Mouse (Mus musculus) urinary bladder, adult 18-20 months (tissue): ENCODE data around the gene Omp.

ENCODE experiments used
- DNase-seq, 2 experiments: peaks; one replicate each; pipeline ENCODE4 v3.0.0; 2022; ENCODE audit warnings: low spot score in 2 of 2, mixed read lengths in 2 of 2

The Omp gene

DNA sequence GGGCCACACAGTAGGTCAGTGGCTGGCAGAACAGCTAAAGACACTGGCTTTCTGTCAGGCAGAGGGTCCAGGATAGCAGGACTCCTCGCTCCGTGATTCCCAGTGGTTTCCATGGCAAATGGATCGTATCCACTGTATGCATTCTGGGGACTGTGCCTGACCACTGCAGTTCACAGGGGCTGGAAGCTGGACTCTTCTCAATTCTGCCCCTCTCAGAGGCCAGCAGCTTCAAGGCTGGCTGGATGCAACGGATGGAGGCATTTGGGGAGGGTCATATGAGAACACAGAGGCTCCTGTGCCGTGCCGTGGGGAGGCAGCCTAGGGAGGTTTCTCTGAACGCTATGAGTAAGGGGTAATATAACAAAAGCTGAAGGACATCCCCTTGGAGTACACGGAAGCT lies 3.1 kb downstream of the Omp start:
- DNase-seq: no peak

DNA sequence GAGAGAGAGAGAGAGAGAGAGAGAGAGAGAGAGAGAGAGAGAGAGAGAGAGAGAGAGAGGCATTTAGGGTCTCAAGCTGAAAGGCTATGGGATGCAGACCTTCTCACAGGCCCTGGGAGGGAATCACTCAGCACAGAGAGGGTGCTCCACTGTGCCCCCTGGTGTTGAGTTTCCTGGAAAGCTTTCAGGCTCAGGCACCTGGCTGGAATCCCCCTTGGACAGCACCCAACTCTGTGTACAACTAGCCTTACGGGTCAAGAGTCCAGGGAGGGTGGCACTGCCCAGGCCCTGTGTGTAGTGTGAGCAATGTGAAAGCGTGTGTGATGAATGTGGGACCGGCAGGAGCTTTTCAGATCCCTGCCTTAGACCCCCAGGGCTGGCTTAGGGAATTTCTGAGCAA lies 4.1 kb downstream of the Omp start:
- no peak for DNase-seq

DNA sequence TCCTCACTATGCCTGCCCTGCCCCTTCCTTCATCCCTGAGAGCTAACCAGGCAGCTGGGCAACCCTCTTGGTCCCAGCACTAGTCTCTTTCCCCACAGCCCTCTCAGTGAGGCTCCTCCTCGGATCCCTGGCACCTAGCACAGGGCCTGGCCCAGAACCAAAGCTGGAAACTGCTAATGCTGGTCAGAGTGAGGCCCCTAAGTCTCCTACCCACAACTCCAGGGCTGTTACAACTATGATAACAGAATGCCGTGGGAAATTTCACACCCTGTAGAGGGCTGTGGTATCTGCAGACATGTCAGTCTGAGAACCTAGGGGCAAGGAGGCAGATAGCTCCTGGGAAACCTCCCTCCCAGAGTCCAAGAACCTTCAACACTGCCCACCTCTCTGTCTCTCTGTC lies 4.7 kb downstream of the Omp start:
- no peak for DNase-seq

DNA sequence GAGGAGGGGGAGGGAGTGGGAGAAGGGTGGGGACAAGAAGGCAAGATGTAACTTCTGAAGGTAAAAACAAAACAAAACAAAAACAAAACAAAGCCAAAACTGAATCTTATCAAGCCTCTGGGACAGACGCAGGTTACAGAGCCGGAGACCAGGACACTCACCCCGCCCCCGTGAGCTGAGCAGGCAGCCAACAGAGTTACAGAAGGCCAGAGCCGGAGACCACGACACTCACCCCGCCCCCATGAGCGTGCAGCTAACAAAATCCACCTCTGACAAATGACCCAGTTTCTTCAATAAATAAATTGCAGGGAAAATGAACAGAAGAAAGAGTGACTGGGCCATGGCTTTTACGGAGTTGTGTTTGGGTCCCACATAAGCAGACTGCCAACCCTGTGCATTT lies 6.1 kb downstream of the Omp start:
- DNase-seq: no peak

DNA sequence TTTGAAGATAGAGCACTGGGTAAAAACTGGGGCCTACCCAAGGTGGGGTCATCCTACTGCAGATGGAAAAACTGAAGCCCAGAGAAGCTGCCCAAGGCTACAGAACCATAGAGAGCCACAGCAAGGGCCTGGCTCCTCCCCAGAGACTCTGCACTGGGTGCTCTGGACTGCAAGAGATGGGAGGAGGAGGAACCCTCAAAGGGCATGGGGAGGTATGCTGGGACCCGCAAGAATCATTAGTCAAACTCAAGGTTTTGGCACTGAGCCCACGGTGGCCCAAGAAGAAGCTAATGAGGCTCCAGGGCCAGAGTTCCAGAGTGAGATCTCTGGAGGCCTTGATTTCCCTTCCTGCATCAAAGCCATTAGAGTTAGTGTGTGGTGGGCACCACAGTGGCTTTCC lies 7.3 kb downstream of the Omp start:
- DNase-seq: no peak

DNA sequence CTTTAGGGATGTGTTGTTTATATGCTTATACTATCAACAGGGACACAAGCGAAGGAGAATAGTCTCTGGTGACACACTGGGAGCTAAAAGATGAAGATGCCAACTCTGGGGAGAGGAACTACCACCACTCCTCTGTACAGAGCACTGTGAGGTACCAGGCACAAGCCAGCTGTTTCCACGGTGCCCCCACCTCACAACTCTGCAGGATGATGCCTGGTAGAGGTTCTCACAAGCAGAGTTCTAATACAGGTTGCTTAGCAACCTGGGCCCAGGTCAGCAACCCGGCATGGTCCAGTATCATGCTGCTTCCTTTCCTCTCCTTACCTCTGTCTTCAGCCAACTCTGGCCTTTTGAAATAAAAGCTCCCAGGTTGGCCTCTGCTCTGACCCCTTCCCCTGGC lies 7.7 kb downstream of the Omp start:
- no peak for DNase-seq

DNA sequence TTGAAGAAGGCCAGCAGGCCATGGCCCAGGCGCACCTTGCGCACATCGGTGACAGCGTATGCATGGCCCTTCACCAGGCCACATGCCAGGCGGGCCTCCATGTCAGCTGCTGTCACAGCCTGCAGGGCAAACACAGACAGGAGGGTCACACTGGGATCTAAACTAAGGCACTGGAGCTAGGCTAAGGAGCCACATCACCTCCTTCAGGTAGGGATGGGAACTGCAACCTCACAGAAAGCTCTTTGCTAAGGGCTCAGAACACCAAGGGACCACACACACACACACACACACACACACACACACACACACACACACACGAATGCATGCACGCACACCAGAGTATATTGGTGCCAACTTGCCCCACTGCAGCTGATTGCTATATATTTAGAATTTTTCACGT lies 13.6 kb downstream of the Omp start:
- no peak for DNase-seq

DNA sequence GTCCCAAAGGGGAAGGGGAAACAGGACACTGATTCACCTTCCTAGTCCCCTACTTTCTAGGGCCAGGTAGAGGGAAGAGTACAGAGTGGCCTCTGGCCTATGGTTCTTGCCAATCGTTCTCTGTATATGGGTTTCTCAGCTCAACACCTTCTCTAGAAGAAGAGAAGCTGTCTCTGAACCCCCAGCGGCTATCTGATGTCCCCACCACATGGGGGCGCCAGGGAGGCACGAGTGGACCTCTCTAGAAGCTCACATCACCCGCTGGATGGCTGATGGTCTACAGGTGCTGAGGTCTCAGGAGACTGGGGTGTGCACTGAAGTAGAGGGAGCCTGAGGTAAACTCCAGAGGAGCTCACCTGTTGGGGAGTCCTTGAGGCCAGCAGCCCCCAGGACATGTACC lies 19.8 kb downstream of the Omp start:
- no peak for DNase-seq

DNA sequence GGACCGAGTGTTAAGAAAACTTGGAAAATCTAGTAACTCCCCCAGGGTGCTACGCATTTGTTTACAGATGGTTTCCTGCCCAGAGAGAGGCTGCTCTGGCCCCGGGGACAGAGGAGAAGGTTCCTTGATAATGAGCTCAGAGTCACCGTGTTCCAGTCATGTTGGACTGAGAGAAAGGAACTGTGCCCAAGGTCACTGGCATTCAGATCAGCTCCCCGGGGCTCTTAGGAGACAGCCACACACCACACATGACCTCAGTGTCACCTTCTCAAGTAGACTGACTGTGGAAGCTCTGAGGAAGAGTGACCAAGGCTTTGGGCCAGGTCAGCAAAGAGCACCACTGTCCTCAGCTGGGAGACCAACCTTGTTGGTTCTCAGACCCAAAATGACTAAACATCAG lies 20.6 kb downstream of the Omp start:
- DNase-seq: no peak

DNA sequence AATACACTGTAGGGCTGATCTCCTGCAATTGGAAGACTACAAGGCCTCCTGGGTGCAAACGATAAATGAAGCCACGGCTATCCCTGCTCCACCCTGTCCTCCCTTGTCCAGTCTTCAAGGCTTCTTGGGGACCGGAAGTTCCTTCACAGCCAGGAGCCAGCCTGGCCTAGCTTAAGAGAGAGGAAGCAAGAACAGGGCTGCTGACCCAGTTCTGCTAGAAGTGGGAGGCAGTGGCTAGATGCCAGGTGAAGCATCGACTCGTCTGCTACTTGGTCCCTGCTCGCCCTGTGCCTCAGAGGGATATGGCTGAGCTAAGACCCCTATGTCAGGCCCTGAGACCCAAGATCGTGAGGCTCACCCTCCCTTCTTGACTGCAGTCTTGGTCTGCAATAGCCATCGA lies 23.6 kb downstream of the Omp start:
- DNase-seq: no peak

DNA sequence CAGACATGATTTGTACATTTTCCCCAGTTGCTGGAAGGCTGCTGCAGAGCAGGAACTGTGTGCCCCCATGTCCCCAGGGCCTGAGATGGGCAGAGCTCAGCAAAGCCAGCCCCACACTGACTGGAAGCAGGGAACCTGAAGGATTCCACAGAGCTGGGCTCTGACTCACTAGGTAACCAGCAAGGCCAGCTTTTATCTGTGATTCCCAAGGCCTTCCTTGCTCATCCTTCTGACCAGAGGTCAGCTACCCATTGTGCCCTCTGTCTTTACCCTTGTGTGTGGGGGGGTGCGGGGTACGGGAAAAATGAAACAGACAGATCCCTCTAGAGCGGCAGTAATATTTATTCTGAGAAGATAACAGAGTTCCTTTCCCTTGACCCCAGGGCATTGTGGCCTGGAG lies 24.1 kb downstream of the Omp start:
- no peak for DNase-seq

DNA sequence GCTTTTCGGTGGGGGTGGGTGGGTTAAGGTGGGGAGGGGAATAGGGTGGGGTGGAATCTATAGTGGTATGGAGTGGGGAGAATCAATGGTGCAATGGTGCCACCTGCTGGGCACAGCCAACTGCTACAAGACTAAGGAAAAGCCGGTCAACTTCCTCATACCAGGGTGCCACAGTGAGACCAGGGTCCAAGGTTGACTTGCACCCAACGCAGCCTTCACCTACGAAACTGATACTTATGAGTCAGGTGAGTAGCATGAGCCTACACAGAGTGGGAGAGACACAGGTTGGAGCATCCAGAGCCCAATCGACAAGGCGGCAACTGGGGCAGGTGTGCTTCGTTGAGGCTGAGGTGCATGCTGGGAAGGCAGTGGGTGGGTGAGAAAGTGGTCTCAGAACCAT lies 25.0 kb downstream of the Omp start:
- peak; percentile 51 to 63 for DNase-seq

DNA sequence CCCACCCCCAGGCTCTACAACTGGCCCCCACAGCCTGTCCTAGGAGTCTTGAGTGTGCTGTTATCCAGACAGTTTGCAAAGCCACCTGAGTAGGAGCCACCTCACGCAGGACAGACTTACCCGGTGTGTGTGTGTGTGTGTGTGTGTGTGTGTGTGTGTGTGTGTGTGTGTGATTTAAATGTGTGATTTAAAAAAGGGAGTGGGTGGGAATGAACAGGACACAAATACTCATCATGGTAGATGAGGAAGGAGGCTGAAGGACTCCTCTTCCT lies 25.4 kb downstream of the Omp start:
- DNase-seq: no peak

DNA sequence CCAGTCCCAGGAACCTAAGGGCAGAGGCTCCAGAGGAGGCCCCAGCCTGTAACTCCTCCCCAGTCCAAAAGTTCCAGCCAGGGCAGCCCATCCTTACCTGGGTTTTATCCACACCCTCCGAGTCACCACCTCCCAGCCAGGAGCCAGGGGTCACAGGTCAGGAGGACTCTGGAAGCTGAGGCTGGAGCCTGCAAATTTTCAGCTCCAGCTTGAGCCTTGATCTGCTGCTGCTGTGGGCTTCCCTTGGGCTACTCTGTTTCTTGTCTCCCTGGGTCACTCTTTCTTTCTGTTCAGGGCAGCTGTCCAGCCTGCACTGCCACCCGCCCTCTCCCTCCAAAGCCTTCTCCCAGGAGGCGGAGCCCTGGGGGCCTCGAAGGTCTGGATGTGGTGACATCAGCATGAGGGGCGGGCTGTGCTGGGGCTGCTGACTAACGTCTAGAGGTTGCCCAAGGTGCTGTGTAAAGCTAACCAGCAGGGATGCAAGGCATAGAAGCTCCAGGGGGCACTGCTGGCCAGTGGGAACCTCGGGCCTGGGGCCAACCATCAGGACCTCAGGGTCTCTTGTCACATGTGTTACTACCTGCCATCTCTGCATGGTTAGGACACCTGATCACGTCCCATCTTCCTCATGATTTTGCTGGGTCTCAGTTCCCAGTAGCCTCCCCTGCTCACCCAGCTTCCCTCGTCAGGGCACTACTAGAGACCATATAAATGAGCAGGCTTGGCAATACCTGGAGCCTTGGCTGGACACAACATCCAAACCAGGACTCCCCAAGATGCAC lies 25.9 kb downstream of the Omp start, which contains the start of gene Myo7a:
TSS of gene Myo7a (minus strand) at position 346 of the 782 bp plus-strand sequence.
- no peak for DNase-seq

DNA sequence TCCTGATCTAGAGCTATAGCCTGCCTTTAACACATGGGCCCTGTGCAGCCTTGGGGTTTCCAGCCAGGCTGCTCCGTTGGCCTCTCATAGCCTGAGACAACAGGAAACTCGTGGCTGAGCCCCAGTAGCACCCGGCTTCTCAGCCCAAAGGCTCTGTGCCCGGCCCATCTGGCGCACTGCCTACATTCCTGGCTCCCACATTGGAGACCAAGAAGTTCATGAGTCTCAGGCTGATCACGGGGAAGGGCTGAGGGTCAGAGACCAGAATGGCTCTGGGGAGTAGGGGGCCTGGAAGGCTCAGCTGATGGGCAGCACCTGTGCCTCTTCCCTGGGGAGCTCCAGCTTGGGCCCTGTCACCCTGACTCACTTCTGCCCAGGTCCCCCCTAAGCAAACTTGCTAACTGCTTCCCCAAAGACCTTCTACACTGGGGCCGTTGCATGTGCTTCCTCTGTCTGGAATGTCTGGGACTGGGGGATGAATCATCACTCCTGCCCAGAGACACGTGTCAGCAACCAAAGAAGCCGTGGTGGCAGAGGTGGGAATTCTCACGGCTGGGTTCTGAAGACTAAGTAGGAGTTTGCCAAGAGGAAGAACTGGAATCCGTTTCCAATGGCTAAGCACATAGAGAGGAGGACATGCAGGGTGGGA lies 28.2 kb downstream of the Omp start:
- no peak for DNase-seq

DNA sequence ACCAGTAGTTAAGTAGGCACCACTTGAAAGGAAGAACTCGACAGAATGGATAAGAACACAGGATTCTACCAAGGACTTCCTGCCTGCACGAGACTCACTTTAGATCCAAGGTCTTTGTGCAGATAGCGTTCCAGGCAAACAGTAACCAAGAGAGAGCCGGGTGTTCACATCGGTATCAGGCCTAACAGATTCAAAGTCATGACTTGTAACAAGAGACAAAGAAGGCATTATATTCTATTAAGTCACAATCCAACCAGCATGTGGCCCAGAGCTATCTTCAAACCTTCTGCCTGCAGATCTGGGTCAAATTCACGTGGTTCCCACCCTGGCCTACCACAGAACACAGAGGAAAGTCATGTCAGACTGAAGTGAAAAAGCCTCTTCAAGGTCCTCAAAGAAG lies 30.6 kb downstream of the Omp start:
- DNase-seq: no peak

DNA sequence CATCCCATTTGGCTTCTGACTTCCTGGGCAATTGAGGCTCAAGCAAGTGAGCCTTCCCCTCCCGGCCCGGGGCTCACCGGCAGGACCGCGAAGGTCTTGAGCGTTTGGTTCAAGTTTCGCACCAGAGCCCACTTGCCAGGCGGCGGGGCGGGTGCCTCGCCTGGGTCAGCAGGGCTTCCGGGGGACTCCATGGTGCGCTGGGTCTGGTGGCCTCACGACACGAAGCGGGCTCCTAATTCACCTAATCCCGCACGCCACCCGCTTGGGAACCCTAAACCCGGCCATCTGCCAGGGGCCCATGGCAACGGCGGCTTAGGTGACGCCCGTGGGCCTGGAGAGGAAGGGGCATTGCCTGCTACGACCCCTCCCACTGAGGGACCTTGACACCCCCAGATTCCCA lies 34.1 kb downstream of the Omp start:
- DNase-seq: no peak

DNA sequence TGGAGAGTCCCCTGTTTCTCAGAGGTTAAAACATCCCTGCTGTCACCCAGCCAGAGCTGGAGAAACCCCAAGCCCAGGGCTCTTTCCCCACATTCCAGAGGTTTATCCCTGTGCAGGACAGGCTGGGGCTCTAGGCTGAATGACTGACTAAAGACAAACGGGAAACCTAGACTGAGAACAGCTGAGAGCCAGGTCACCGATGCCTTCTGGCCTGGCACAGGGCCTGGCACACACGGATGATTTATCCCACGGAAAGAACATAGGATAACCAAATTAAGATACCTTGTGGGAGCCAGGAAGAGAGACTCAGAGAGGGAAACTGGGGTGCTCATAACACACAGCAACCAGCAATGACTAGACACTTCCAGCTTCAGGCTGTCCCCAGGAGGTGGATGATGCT lies 35.5 kb downstream of the Omp start:
- no peak for DNase-seq

DNA sequence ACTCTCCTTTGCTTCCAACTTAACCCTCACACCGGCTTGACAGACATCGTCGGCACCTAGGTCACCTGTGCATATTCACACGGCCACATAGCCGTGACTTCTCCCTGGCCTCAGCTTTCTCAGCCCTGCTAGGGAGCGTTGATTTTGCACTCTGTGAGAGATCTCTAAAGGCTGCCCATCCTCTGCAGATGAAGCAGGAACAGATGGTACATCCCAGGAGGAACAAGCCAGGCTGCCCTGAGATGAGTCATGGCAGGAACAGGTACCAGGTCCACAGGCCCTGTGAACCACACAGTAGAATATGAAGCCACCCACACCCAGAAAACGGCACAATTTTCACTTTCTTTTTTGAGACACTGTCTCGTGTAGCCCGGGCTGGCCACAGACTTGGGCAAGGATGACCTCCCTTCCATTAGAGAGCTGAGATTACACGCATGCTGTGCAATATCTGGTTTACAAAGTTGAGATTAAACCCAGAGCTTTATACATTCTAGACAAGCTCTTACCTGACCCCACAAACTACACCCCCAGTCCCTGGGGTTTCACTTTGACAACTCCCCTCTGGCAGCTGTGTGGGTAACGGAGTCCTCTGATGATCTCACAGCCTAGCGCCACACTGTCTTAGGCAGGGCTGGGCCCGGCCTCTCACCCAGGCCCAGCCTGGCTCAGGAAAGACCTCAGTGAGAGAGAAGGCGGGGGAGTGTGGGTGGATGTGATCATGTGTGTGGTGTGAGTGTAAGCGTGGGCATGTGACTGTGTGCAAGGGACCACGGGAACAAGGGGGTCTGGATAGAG lies 36.5 kb downstream of the Omp start:
- DNase-seq: no peak

DNA sequence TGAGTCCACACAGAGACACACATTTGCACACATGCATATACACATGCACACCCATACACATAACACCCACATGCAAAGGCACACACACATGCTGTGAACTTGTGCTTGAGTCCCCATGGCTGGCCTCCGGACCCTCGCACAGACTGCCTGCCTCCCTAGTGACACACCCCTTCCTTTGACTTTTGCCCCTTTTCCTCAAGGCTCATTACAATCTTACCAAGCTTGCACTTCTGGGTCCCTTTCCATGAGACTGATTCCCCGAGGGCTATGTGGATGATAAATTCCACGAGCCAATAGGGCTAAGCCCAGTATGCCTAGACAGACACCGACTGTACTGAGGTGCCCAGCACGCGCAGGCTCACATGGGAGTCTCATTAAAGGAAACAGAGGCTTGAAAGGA lies 39.0 kb downstream of the Omp start:
- no peak for DNase-seq

DNA sequence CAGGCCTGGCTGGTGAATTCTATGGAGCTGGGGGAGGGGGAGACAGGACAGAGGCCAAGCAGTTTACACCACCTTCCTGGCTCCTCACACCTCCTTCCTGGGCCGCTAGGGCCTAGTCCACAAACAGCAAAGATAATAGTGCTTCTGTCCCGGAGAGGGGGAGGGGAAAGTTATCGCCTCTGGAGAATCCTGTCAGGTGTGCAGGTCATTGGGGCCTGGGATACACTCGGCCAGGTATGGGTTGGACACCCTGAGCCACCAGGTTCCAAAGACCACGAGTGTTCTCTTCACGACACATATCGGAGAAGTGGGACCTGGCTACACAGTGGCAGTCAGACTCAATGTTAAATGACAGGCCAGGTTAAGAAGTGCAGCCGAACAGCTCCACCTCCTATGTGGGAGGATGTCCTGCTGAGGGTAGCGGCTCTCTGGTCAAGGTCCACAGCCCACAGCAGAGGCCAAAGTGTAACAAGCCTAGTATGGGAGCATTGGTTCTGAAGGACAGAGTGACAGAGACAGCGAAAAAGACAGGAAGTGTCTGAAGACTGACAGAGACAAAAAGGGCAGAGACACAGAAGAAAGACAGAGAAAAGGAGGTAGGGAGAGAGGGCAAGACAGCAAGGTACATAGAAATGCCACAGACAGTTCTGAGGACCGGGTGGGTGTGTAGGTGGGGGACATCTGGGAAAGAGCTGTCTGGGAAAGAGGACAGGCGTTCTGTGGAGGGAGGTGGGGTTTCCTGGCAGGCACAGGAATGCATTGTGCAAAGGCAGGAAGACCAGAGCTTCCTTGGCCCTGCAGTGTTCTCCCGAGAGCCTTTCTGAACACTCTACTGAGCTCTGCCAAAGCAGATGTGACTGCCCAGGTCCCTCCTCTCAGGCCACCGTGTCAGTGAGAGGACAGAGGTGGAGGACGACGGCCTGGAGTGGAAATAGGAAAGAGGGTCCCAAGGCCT lies 40.5 kb downstream of the Omp start:
- DNase-seq: no peak

DNA sequence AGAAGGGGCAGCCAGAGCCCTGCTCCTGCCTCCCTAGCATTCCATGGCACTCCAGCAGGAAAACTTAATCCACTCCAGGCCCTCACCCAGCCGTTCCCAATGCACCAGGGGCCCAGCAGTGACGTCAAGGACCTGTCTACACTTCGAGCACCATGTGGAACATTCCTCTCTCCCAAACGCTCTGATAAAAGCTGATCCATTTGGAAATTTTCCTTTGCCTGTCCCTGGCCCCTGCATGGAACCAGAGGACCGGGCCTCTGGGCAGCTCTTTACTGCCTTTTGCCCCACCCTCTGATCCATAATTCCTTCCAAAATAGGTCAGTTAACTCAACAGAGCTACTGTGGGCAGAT lies 41.4 kb downstream of the Omp start:
- DNase-seq: no peak
